Mouse (Mus musculus) forebrain, embryonic 10.5 days (tissue): Measurements from ENCODE around the gene Edf1. TPM values are rescaled to one million over a fixed set of nuclear protein-coding genes. Genes with fewer than 3 reads are reported as not detected.
A peak's percentile ranks its signal among the peaks of the same experiment; 100 is the strongest.

Experiments
- DNase-seq: peaks from one replicate; pipeline ENCODE4 v3.0.0-alpha.2; 2017; ENCODE audit warnings: low spot score; ENCODE audit errors: extremely low spot score
- H3K27ac ChIP-seq: fragments of 300-500 bp; sonication (generic); 2 replicates; pipeline ENCODE4 v1.5.1; 2016; ENCODE audit warnings: mild to moderate bottlenecking
- H3K27me3 ChIP-seq: fragments of 300-500 bp; sonication (generic); 2 replicates; pipeline ENCODE4 v1.6.1; 2016; ENCODE audit warnings: mild to moderate bottlenecking; ENCODE audit not compliant: poor library complexity, severe bottlenecking
- H3K36me3 ChIP-seq: fragments of 300-500 bp; sonication (generic); replicated peaks from 2 replicates; pipeline ENCODE4 v1.6.1; 2016; ENCODE audit warnings: mild to moderate bottlenecking, moderate library complexity
- H3K4me1 ChIP-seq: fragments of 300-500 bp; sonication (generic); 2 replicates; pipeline ENCODE4 v1.6.1; 2016
- H3K4me3 ChIP-seq: fragments of 300-500 bp; sonication (generic); 2 replicates; pipeline ENCODE4 v1.5.1; 2016; ENCODE audit warnings: mild to moderate bottlenecking, moderate library complexity
- H3K9me3 ChIP-seq: fragments of 300-500 bp; sonication (generic); 2 replicates; pipeline ENCODE4 v1.6.1; 2016; ENCODE audit warnings: mild to moderate bottlenecking, moderate library complexity
- WGBS: fragments of 180-500 bp; shearing (Covaris S2); methylation state at CpG from one replicate; pipeline ENCODE4 v1.1.7; 2016; 5-methylcytosine and 5-hydroxymethylcytosine counted together
- polyA plus RNA-seq: library from polyadenylated mRNA; unstranded; fragments of >200 nt; fragmentation: Nextera tagmentation; extraction: Ambion mirVana; gene quantifications from 2 replicates; pipeline ENCODE4 v1.2.1, GENCODE M21; 2016

Gene Edf1
- polyA plus RNA-seq = 337 and 341 TPM in 2 replicates

DNA sequence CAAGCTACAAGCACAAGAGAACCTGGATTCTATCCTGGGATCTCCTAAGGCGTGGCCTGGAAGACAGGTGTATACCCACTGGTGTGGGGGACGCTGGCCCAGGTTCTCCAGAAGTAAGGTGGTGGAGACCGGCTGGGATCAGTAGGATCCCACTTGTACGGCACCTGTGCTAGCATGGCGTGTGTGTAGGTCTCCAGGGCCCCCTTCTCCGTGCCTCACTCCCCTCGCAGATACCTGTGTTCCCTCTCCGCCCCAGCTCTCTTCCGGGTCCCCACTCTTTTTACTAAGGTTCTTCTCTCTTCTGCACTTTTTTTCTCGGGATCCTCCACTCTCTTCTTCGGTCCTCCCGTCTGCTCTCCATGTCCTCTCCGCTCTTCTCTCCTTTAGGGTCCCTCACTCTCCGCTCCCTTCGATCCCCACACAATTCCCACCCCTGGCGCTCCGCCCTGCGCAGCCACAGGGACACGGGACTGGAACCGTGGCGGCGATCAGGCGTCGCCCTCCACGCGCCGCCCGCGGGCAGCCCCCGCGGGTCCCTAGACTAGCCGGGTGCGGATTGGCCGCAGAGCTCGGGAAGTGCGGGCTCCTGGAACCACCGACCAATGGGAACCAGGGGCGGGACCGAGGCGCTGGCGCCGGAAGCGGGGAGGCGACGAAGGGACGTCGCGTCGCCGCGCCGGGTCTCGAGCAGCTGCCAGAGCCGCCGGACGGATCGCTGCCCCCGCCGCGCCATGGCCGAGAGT, at the start of gene Edf1:
Gene Edf1, plus strand, starts transcription at position 627 of the 743 bp plus-strand sequence.
- H3K27me3 ChIP-seq = no peaks in the 10 kb centered on the region
- peak; percentile 92 for DNase-seq
- peak within 1 kb of the TSS; percentile 92 for H3K27ac ChIP-seq
- 1% methylated on average over 61 of the region's 61 CpGs for WGBS
- peaks cover 25% of the 10 kb centered on the region for H3K4me1 ChIP-seq
- peaks cover 27% of the 10 kb centered on the region for H3K36me3 ChIP-seq
- no peaks in the 10 kb centered on the region for H3K9me3 ChIP-seq
- H3K4me3 ChIP-seq = peak within 1 kb of the TSS; percentile 98

DNA sequence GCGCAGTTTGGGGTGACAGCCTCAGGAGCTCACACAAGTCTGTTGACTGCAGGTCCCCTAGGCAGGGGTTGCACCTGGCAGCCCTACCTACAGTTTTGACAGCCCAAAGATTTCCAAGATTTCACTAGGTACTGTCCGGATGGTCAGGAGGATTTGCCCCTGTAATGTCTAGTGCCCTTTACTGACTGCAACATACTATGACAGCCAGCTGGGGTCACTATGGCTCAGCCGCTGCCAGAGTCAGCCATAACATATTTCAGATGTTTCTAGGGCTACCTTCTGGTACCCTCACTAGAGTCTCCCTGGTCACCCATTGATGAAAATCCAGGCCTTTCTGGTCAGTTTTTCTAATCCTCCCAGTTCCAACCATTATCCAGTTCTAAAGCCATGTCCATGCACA, 47.7 kb upstream of the Edf1 start:
- Histone ChIP-seq H3K9me3 (no peaks in the 10 kb centered on the region), H3K4me3 (no peak overlapping the region), H3K27ac (no peak overlapping the region), H3K4me1 (no peaks in the 10 kb centered on the region), H3K27me3 (no peaks in the 10 kb centered on the region), H3K36me3 (peaks cover 12% of the 10 kb centered on the region)
- WGBS = 75% methylated on average over 3 of the region's 3 CpGs
- no peak for DNase-seq

DNA sequence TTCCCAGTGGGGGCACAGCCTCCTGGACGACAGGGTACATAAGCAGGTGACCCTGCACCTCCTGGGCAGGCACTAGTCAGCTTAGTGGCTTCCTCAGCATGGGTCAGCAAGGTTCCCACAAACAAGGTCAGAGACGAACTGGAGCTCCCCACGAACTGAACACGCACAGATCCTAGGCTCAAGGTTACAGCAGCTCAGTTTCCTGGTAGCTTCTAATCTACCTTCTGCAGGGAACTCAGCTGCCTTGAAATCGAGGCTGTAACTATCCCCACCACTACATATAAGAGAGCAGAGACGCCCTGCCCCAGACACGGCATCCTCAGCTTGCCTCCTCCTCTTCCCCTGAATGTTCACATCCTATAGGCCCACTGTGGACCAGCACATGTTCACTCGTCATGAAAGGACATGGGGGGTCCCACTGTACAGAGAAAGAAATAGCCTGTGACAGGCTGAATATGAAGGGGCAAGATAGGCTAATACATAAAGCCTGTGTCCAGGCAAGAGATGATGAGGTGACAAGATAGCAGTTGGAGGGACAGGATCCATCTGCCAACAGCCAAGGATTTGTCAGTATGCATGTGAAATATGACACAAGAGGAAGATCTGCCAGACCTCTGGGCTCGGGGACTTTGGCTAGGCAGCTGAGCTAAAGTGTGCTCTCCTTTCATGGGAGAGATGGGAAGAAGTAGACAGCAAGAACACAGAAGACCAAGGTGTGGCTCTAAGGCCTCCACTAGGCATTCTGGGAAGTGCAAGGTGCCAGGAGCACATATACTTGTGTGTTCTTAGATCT, 30.9 kb upstream of the Edf1 start:
- H3K4me3 ChIP-seq = no peak overlapping the region
- H3K36me3 ChIP-seq = peaks cover 98% of the 10 kb centered on the region
- H3K27me3 ChIP-seq = no peaks in the 10 kb centered on the region
- WGBS = 95% methylated on average over 9 of the region's 9 CpGs
- no peak overlapping the region for H3K27ac ChIP-seq
- H3K4me1 ChIP-seq = no peaks in the 10 kb centered on the region
- H3K9me3 ChIP-seq = no peaks in the 10 kb centered on the region
- no peak for DNase-seq

DNA sequence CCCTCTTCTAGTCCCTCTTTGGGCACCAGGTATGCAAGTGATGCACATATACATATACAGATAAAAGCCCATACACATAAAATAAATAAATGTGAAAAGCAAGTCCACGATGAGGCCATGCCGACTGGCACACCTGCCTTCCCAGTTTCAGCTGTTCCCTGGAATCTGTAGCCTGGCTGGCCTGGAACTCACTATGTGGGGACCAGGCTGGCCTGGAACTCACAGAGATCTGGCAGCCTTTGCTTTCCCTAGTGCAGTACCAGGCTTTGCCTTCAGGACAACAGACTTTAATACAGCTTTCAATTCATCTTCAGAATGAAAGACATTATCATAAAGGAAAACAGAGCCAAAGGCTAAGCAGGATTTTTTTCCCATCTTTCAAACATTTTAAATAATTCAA, 23.9 kb upstream of the Edf1 start:
- Histone ChIP-seq H3K36me3 (peaks cover 99% of the 10 kb centered on the region), H3K9me3 (no peaks in the 10 kb centered on the region), H3K4me3 (no peak overlapping the region), H3K4me1 (no peaks in the 10 kb centered on the region), H3K27me3 (no peaks in the 10 kb centered on the region), H3K27ac (no peak overlapping the region)
- DNase-seq = no peak
- WGBS = 90% methylated on average over 2 of the region's 2 CpGs

DNA sequence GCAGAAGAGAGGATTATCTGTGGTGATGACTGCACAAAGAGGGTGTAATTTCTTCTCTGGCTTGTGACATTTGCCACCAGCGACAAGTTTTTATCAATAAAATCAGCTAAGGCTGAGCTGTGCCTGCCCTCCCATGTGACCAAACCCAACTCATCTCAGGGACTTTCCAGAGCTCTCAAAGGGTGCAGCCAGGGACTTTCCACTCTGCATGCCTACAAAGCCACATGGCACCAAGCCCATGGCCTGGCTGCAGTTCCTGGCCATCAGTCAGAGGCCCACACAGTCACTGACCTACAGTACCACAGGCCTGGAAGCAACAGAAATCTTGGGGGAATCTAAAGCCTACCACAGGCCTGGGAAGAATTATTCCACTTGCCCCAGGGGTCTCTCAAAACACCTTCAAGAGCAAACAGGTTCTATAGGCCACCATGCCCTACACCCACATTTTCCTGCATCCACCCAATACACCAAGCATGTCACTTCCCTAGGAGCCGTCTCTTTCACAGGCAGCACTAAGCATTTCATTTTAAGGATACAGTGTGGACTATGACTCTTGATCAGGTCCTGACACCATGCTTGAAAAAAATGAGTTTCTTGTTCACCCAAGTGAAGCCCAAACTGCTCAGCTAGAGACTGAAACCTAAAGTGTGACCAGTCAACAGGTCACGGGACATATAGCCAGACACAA, 23.3 kb upstream of the Edf1 start:
- Histone ChIP-seq H3K4me3 (no peak overlapping the region), H3K27ac (no peak overlapping the region), H3K27me3 (no peaks in the 10 kb centered on the region), H3K36me3 (peaks cover 98% of the 10 kb centered on the region), H3K4me1 (no peaks in the 10 kb centered on the region), H3K9me3 (no peaks in the 10 kb centered on the region)
- DNase-seq = no peak
- WGBS = 95% methylated on average over 3 of the region's 3 CpGs

DNA sequence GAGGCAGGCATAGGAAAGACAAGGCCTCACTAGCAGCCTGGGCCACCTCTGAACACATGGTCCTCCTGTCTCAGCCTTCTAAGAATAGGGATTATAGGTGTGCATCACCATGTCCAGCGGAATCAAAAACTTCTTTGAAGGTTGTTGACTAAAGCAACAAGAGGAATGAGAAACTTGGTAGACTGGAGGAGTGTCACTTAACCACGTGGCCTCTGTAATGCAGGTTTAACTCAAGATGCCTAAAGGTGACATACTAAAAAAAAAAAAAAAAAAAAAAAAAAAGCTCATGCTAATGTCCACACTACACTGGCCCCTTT, 22.8 kb upstream of the Edf1 start:
- no peaks in the 10 kb centered on the region for H3K27me3 ChIP-seq
- 97% methylated on average over 2 of the region's 2 CpGs for WGBS
- H3K4me1 ChIP-seq = no peaks in the 10 kb centered on the region
- no peak for DNase-seq
- no peaks in the 10 kb centered on the region for H3K9me3 ChIP-seq
- no peak overlapping the region for H3K27ac ChIP-seq
- peaks cover 98% of the 10 kb centered on the region for H3K36me3 ChIP-seq
- H3K4me3 ChIP-seq = no peak overlapping the region

DNA sequence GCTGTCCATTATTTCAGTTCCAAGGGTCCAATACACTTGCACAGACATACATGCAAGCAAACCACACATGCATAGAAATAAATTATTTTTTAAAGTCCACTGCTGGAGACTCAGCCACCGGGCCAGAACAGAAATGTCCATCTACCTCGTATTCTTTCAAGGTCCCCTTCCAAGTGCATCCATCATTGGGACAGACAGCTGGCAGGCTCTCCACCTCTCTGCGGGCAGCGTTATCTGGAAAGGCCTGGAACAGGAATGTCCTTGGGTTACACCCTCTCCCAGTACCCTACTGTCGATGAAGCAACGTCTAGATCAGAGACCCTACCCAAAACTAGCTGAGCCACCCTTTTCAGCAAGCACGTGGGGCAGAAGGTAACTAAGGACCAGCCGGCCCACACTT, 21.1 kb upstream of the Edf1 start:
- 91% methylated on average over 8 of the region's 8 CpGs for WGBS
- H3K27ac ChIP-seq = no peak overlapping the region
- DNase-seq = no peak
- H3K27me3 ChIP-seq = no peaks in the 10 kb centered on the region
- peaks cover under 1% of the 10 kb centered on the region; the same call in 1 of the 2 replicates for H3K4me1 ChIP-seq
- peaks cover 91% of the 10 kb centered on the region for H3K36me3 ChIP-seq
- no peaks in the 10 kb centered on the region for H3K9me3 ChIP-seq
- no peak overlapping the region for H3K4me3 ChIP-seq

DNA sequence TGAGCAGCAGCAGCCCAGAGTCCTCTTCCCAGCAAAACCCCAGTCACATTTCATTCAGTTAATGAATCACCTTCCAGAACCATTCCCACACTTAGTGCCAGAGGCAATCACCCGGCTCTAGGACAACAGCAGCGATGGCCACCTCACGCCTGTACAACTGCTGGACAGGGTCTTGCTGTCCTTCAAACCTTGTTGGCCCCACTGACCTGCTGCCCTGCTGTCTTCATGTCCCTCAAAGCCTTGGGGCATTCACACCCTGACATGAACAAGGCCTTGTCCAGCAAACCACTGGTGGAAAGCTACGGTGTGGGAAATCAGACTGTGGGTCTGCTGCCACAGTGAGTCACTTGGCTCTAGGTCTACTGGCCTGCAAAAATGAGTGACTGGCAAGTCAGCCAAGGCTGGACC, 17.1 kb upstream of the Edf1 start:
- H3K9me3 ChIP-seq = no peaks in the 10 kb centered on the region
- no peak overlapping the region for H3K27ac ChIP-seq
- H3K4me3 ChIP-seq = no peak overlapping the region
- H3K36me3 ChIP-seq = peaks cover 62% of the 10 kb centered on the region
- no peak for DNase-seq
- 98% methylated on average over 4 of the region's 4 CpGs for whole genome bisulfite sequencing
- H3K4me1 ChIP-seq = peaks cover 11% of the 10 kb centered on the region
- H3K27me3 ChIP-seq = no peaks in the 10 kb centered on the region

DNA sequence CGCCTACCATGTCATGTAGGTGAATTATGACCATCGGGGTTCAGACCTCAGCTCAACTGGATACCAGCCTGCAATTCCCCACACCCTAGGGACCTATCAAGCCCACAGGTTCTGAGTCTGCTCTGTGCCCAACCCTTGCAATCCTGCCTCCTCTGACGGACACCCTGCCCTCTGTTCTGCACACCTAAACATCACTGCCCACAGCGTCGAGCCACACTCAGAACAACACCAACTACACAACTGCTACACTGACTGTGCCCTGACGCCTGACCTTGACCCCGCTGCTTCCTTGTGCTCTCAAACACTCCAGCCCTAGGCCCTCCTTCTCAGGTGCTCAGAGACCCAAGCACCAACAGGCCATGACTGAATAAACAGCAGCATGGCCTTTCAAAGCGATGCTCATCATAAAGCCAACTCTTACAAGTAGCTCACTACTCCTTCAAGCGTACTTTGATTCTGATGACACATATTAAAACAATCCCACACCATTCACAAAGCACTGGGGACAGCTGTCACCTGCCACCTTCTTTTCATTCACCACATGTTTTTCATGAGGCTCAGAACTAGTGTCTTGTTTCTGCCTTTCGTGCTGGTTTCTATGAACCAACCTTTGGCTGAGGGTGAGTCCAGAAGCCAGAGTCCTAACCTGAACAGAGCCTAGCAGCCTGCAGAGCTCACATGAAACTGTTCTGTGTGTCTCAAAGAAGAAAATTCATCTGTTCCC, 15.8 kb upstream of the Edf1 start:
- peaks cover 50% of the 10 kb centered on the region for H3K36me3 ChIP-seq
- 90% methylated on average over 10 of the region's 10 CpGs for WGBS
- no peaks in the 10 kb centered on the region for H3K9me3 ChIP-seq
- H3K27me3 ChIP-seq = no peaks in the 10 kb centered on the region
- H3K27ac ChIP-seq = no peak overlapping the region
- H3K4me1 ChIP-seq = peaks cover 21% of the 10 kb centered on the region
- no peak for DNase-seq
- H3K4me3 ChIP-seq = no peak overlapping the region

DNA sequence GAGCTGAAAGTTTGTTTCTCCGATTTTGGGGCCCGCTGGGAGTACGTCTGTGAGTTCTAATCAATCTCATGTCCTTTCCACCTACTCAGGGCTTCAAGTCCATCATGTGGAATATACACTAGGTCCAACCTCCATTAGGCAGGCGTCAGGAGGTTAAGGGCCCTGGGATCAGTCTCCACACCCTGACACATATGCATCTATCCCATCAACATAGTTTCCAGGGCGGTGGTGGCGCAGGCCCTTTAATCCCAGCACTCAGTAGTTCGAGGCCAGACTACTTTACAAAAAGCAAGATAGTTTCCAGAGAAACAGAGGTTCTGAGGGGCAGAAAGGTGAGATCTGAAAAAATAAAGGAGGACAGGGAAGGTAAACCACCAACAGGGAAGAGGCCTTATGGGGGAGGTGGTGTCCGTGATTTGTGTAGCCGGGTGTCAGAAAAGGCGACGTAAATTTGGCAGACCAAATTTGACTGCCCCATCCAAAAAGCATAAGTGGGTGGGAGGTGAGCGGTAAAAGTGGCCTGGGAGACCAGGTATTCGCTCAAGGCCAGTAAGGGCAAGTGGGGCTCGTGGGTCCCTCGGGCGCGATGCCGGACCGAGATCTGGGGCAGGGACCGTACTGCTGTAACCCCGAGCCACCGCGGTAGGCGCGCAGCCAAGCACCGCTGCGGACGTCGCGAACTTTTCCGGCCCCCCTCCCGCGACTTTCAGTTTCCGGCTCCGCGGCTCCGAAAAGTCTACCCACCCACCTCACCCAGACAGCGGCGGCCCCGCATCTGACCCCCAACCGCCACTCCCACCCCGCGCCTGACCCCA, 11.4 kb upstream of the Edf1 start:
- 9% methylated on average over 42 of the region's 43 CpGs for WGBS

DNA sequence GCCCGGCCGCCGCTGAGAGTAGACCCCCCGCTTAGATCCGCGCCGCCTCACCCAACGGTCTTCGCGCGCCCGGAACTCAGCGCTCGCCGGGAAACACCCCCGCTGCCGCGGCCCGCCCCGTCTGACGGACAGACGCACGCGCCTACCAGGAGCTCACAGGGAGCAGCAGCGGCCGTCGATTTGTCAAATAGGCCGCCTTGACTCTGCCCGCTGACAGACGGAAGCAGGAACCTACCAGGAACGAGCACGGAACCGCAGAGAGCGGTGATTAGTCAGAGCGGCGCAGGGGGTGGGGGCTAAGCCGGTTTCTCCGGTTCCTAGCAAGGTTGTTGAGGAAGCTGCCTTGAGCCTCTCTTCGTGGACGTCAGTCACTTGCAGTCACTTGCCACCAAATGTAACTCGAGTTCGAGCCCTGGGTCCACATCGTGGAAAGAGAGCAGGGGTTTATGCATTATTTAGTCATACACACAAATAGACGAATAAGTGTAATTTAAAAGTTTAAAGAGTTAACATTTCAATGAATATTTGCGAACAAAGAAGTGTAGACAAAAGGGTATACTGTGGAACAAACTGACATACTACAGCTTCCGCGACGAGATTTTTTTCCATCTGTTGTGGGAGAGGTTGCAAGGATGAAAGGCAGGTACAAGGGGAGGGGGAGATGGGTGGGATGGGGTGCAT, 10.7 kb upstream of the Edf1 start, which contains the start of gene Traf2:
Gene Traf2, minus strand, starts transcription at position 130 of the 681 bp plus-strand sequence.
- 5% methylated on average over 48 of the region's 48 CpGs for WGBS
- H3K9me3 ChIP-seq = no peaks in the 10 kb centered on the region

More for the DNA sequence above, 11.4 kb upstream of the Edf1 start:
- peak overlapping the region; percentile 85 for H3K4me3 ChIP-seq
- DNase-seq = no peak
- peaks cover 28% of the 10 kb centered on the region for H3K4me1 ChIP-seq
- no peaks in the 10 kb centered on the region for H3K27me3 ChIP-seq
- no peaks in the 10 kb centered on the region for H3K9me3 ChIP-seq
- H3K27ac ChIP-seq = peak overlapping the region; percentile 94
- peaks cover 11% of the 10 kb centered on the region; the same call in 1 of the 2 replicates for H3K36me3 ChIP-seq

More for the DNA sequence above, 10.7 kb upstream of the Edf1 start, which contains the start of gene Traf2:
- Histone ChIP-seq H3K36me3 (peaks cover 11% of the 10 kb centered on the region; the same call in 1 of the 2 replicates), H3K4me3 (peak within 1 kb of the TSS; percentile 85), H3K27ac (peak within 1 kb of the TSS; percentile 94), H3K4me1 (peaks cover 24% of the 10 kb centered on the region), H3K27me3 (no peaks in the 10 kb centered on the region)
- peak; percentile 98 for DNase-seq
